Mouse (Mus musculus) heart, embryonic 11.5 days (tissue): ENCODE data around the gene Bdkrb2. TPM values are rescaled to one million over a fixed set of nuclear protein-coding genes. Genes with fewer than 3 reads are reported as not detected.

Experiments used
- ATAC-seq: fragments of 200-750 bp; cut with Nextera tagmentation; replicated peaks from 2 replicates; pipeline ENCODE4 v1.8.0; 2017; ENCODE audit warnings: moderate library complexity; ENCODE audit not compliant: insufficient number of reproducible peaks, low FRiP score, low TSS enrichment
- H3K27ac ChIP-seq: fragments of 300-500 bp; sonication (generic); 2 replicates; pipeline ENCODE4 v1.5.1; 2014; ENCODE audit warnings: mild to moderate bottlenecking, low read depth, low read length
- H3K27me3 ChIP-seq: fragments of 300-500 bp; sonication (generic); 2 replicates; pipeline ENCODE4 v1.6.1; 2014; ENCODE audit warnings: mild to moderate bottlenecking, low read length, mixed read lengths; ENCODE audit not compliant: control insufficient read depth, insufficient read depth
- H3K36me3 ChIP-seq: fragments of 300-500 bp; sonication (generic); 2 replicates; pipeline ENCODE4 v1.6.1; 2014; ENCODE audit warnings: mild to moderate bottlenecking, low read length, moderate library complexity, mixed read lengths; ENCODE audit not compliant: control insufficient read depth, insufficient read depth
- H3K4me1 ChIP-seq: fragments of 300-500 bp; sonication (generic); 2 replicates; pipeline ENCODE4 v1.6.1; 2014; ENCODE audit warnings: low read length; ENCODE audit not compliant: control insufficient read depth, insufficient read depth
- H3K4me2 ChIP-seq: fragments of 300-500 bp; sonication (generic); 2 replicates; pipeline ENCODE4 v1.6.1; 2014; ENCODE audit warnings: mild to moderate bottlenecking, moderate library complexity
- H3K4me3 ChIP-seq: fragments of 300-500 bp; sonication (generic); 2 replicates; pipeline ENCODE4 v1.5.1; 2014; ENCODE audit warnings: low read depth, low read length
- H3K9ac ChIP-seq: fragments of 300-500 bp; sonication (generic); 2 replicates; pipeline ENCODE4 v1.6.1; 2014; ENCODE audit warnings: mild to moderate bottlenecking, low read depth, low read length, moderate library complexity
- H3K9me3 ChIP-seq: fragments of 300-500 bp; sonication (generic); replicated peaks from 2 replicates; pipeline ENCODE4 v1.6.1; 2016; ENCODE audit warnings: low read length; ENCODE audit not compliant: control insufficient read depth
- WGBS: fragments of 180-500 bp; shearing (Covaris S2); extraction: QIAGEN DNeasy Blood & Tissue Kit; methylation state at CpG from one replicate; pipeline ENCODE4 v1.1.7; 2014; ENCODE audit not compliant: insufficient replicate concordance; 5-methylcytosine and 5-hydroxymethylcytosine counted together
- polyA plus RNA-seq: library from polyadenylated mRNA; unstranded; fragments of >200 nt; fragmentation: Nextera tagmentation; extraction: Ambion mirVana; gene quantifications from 2 replicates; pipeline ENCODE4 v1.2.1, GENCODE M21; 2014

The Bdkrb2 gene
- polyA plus RNA-seq, 1 experiment from 2014 or later = 0.42 TPM

DNA sequence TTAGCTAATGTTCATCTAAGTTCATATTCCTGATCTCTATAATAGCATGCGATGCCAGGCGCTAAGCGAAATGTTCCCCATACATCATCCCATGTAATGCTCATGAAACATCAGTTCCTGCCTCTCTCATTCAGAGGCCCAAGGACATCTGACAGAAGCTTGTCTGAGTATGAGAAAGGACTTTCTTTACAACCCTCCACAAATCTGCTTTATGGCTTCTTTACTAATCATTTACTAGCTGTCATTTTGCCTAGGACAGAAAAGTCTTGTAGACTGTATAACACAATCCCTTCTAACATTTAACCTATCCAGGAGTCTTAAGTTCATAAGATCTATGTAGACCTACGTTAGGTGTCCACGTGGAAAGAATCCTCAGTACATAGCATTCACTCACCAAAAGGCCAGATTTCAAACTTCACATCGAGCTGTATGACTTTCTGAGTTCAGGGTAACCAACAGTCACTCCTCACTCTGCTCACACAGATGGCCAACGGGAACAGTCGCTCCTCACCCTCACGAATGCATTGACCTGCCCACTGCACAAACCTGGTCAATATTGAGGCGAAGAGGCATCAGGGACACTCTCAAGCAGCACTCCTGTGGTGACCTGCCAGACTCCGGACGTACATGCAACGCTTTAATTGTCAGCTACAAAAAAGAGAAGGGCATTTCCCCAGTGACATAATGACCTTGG, 71.5 kb downstream of the Bdkrb2 start:
- Histone ChIP-seq H3K4me3 (no peak overlapping the region), H3K4me2 (no peak overlapping the region), H3K4me1 (no peaks in the 10 kb centered on the region), H3K9me3 (no peaks in the 10 kb centered on the region), H3K36me3 (peaks cover 44% of the 10 kb centered on the region), H3K27me3 (no peaks in the 10 kb centered on the region), H3K9ac (no peak overlapping the region), H3K27ac (no peak overlapping the region)
- no peak for ATAC-seq
- 96% methylated on average over 13 of the region's 13 CpGs for WGBS

DNA sequence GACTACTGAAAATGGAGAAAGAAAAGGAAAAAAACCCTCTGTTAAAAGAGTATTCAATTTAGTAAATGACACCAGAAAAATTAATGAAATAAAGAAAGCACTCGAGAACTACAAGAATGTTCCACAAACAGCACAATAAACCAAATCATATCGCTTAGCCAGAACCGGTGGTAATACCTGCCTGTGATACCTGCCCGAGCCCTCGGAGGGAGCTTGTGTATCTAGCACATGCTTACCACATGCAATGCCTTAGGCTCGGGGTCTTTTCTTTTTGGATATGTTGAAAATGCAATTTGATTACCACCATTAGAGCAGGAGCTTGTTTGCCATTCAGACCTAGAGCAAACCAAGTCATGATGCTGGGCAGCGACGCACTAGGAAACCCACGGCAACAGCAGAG, 73.5 kb downstream of the Bdkrb2 start:
- no peaks in the 10 kb centered on the region for H3K9me3 ChIP-seq
- H3K4me1 ChIP-seq = no peaks in the 10 kb centered on the region
- H3K4me2 ChIP-seq = no peak overlapping the region
- H3K27me3 ChIP-seq = no peaks in the 10 kb centered on the region
- WGBS = 91% methylated on average over 9 of the region's 9 CpGs
- no peak overlapping the region for H3K9ac ChIP-seq
- H3K4me3 ChIP-seq = no peak overlapping the region
- ATAC-seq = no peak
- H3K36me3 ChIP-seq = peaks cover 52% of the 10 kb centered on the region
- H3K27ac ChIP-seq = no peak overlapping the region

DNA sequence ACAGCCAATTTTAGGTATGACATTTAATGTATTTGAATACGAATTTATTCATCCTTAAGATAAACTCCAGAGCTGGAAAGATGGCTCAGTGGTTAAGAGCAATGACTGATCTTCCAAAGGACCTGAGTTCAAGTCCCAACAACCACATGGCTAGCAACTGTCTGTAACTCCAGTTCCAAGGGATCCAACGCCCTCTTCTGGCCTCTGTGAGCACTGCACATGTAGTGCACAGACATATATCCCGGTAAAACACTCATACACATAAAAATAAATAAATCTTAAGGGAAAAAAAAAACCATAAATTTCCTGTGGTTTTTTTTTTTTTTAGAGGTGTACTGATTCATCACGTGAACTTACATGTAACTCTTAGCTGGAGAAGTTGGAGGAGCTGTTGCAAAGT, 74.5 kb downstream of the Bdkrb2 start:
- ATAC-seq = no peak
- no peaks in the 10 kb centered on the region for H3K4me1 ChIP-seq
- H3K9me3 ChIP-seq = no peaks in the 10 kb centered on the region
- no peaks in the 10 kb centered on the region for H3K27me3 ChIP-seq
- H3K9ac ChIP-seq = no peak overlapping the region
- H3K4me2 ChIP-seq = no peak overlapping the region
- no peak overlapping the region for H3K27ac ChIP-seq
- 77% methylated on average over 4 of the region's 4 CpGs for WGBS
- H3K36me3 ChIP-seq = peaks cover 59% of the 10 kb centered on the region
- no peak overlapping the region for H3K4me3 ChIP-seq

DNA sequence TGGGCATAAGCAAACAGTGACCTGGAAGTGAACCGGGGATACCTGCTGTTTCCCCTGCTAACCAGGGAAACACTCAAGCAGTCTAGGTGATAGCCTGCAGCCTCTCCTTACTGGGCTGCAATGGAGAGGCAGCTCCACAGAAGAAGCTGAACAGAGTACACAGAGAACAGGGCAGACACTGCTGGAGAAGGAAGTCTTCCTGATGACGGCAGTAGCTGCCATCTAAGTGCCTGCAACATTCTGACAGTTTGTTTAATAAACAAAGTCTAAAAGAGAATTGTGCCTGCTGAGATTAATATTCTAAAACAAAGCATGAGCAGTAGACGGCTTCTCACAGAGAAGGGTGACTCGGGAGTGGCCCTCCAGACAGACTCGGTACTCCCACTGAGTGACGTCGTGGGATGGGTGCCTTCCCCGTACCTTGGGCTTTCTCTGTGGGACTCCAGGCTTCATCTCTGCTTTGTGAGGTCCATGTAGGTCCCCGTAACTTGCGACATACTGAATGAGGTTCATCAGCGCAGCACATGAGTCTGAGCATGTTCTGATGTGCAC, 79.8 kb downstream of the Bdkrb2 start:
- Histone ChIP-seq H3K4me1 (no peaks in the 10 kb centered on the region), H3K9ac (no peak overlapping the region), H3K9me3 (no peaks in the 10 kb centered on the region), H3K27ac (no peak overlapping the region), H3K27me3 (no peaks in the 10 kb centered on the region), H3K4me2 (no peak overlapping the region), H3K4me3 (no peak overlapping the region), H3K36me3 (peaks cover 55% of the 10 kb centered on the region)
- ATAC-seq = no peak
- 87% methylated on average over 11 of the region's 11 CpGs for WGBS

Other genes starting within 250 kb of the Bdkrb2 start
- gene Tunar, start 229.4 kb upstream of the Bdkrb2 start, polyA plus RNA-seq = 0.14 TPM in 1 of 2 replicates, not detected in the other
- 0.86 and 1.4 TPM in 2 replicates for gene D430019H16Rik, start 109.4 kb upstream of the Bdkrb2 start, polyA plus RNA-seq
- gene Bdkrb1, start 39.9 kb downstream of the Bdkrb2 start, polyA plus RNA-seq = not detected in 2 replicates
- gene Gskip, start 121.6 kb downstream of the Bdkrb2 start, polyA plus RNA-seq = 27.4 and 27.7 TPM in 2 replicates
- gene Atg2b, start 122.0 kb downstream of the Bdkrb2 start, polyA plus RNA-seq = 12.2 and 14.0 TPM in 2 replicates
- gene Ak7, start 142.8 kb downstream of the Bdkrb2 start, polyA plus RNA-seq = 0.13 and 0.19 TPM in 2 replicates
- 136 and 148 TPM in 2 replicates for gene Papola, start 221.5 kb downstream of the Bdkrb2 start, polyA plus RNA-seq